Mouse (Mus musculus) lung, postnatal 0 days (tissue): ENCODE measurements at regions not wholly inside any gene's neighbourhood (a gene's known extent, or its start where the extent isn't known, plus 50 kb on each side); places are given as distances from the start of the nearest gene placed in this dataset.

ENCODE experiments used
- ATAC-seq: fragments of 200-750 bp; cut with Nextera tagmentation; 2 replicates; pipeline ENCODE4 v1.8.0; 2017; ENCODE audit warnings: moderate library complexity
- DNase-seq: peaks from one replicate; pipeline ENCODE4 v3.0.0-alpha.2; 2016; ENCODE audit warnings: low spot score
- H3K27ac ChIP-seq: fragments of 300-500 bp; sonication (generic); 2 replicates; pipeline ENCODE4 v1.5.1; 2014; ENCODE audit warnings: antibody characterized with exemption, mild to moderate bottlenecking, low read length, mixed read lengths
- H3K27me3 ChIP-seq: fragments of 300-500 bp; sonication (generic); replicated peaks from 2 replicates; pipeline ENCODE4 v1.6.1; 2014; ENCODE audit warnings: low read length, mixed read lengths; ENCODE audit not compliant: insufficient read depth
- H3K36me3 ChIP-seq: fragments of 300-500 bp; sonication (generic); 2 replicates; pipeline ENCODE4 v1.6.1; 2014; ENCODE audit warnings: low read length, mixed read lengths; ENCODE audit not compliant: insufficient read depth
- H3K4me1 ChIP-seq: fragments of 300-500 bp; sonication (generic); 2 replicates; pipeline ENCODE4 v1.6.1; 2014; ENCODE audit warnings: antibody characterized with exemption, low read depth, low read length, mixed read lengths; ENCODE audit not compliant: insufficient read depth
- H3K4me2 ChIP-seq: fragments of 300-500 bp; sonication (generic); replicated peaks from 2 replicates; pipeline ENCODE4 v1.6.1; 2014; ENCODE audit warnings: low read depth, mild to moderate bottlenecking, low read length, moderate library complexity, mixed read lengths
- H3K4me3 ChIP-seq: fragments of 300-500 bp; sonication (generic); 2 replicates; pipeline ENCODE4 v1.5.1; 2014; ENCODE audit warnings: low read depth, low read length
- H3K9ac ChIP-seq: fragments of 300-500 bp; sonication (generic); replicated peaks from 2 replicates; pipeline ENCODE4 v1.6.1; 2014; ENCODE audit warnings: low read depth, mild to moderate bottlenecking
- H3K9me3 ChIP-seq: fragments of 300-500 bp; sonication (generic); 2 replicates; pipeline ENCODE4 v1.6.1; 2016; ENCODE audit warnings: low read length, mixed read lengths
- CTCF ChIP-seq: IDR thresholded peaks from 2 replicates; pipeline ENCODE4 v1.5.1; 2016; ENCODE audit warnings: antibody characterized with exemption, mild to moderate bottlenecking
- EP300 ChIP-seq: IDR thresholded peaks from 2 replicates; pipeline ENCODE4 v1.6.1; 2016; ENCODE audit warnings: antibody characterized with exemption, mild to moderate bottlenecking, control low read depth
- WGBS: fragments of 180-500 bp; shearing (Covaris S2); extraction: QIAGEN DNeasy Blood & Tissue Kit; methylation state at CpG from one replicate; pipeline ENCODE4 v1.1.7; 2014; 5-methylcytosine and 5-hydroxymethylcytosine counted together

- Histone ChIP-seq H3K36me3 (no peaks in the 10 kb centered on the region), H3K27ac (no peak overlapping the region), H3K4me2 (no peak overlapping the region), H3K9me3 (no peaks in the 10 kb centered on the region), H3K9ac (no peak overlapping the region), H3K4me3 (no peak overlapping the region), H3K27me3 (no peaks in the 10 kb centered on the region), H3K4me1 (peaks cover 7% of the 10 kb centered on the region; the same call in 1 of the 2 replicates)
- ATAC-seq = peak; percentile 34
- 26% methylated on average over 6 of the region's 6 CpGs for WGBS
- TF ChIP-seq CTCF = no peak
- TF ChIP-seq EP300 = no peak
- no peak for DNase-seq
Observed at GRCm38 (mm10) chr19:53447754-53448153, 57.4 kb upstream of the Smndc1 start.

- 29% methylated on average over 5 of the region's 5 CpGs for WGBS
- H3K4me3 ChIP-seq = no peak overlapping the region
- peaks cover 3% of the 10 kb centered on the region; the same call in 1 of the 2 replicates for H3K4me1 ChIP-seq
- no peak for DNase-seq
- H3K9me3 ChIP-seq = no peaks in the 10 kb centered on the region
- H3K27me3 ChIP-seq = no peaks in the 10 kb centered on the region
- H3K27ac ChIP-seq = no peak overlapping the region
- ATAC-seq = no peak
- TF ChIP-seq EP300 (no peak), CTCF (no peak)
- no peaks in the 10 kb centered on the region for H3K36me3 ChIP-seq
- H3K9ac ChIP-seq = no peak overlapping the region
- no peak overlapping the region for H3K4me2 ChIP-seq
Observed at GRCm38 (mm10) chr19:53446216-53446615, 55.8 kb upstream of the Smndc1 start.

DNA sequence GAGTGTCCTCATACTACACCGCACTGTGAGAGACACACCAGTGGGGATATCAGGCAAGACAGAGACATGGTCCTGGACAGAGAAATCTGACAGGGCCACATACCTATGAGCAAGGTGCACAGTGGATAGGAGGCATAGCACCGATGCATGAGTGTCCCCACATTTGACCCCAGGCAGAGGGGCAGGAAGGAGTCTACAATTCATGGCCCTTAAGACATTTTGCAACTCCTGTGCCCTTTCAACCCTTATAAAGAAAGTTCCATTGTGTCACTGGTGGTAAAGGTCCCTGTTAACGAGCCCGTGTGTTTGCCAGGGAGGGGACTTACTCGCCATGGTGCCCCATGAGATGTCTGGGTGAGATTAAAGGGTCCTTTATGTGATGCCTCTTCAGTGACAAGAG, 54.3 kb upstream of the Smndc1 start:
- DNase-seq = no peak
- Histone ChIP-seq H3K9ac (no peak overlapping the region), H3K4me2 (no peak overlapping the region), H3K27me3 (no peaks in the 10 kb centered on the region), H3K4me3 (no peak overlapping the region), H3K27ac (no peak overlapping the region), H3K9me3 (no peaks in the 10 kb centered on the region), H3K36me3 (no peaks in the 10 kb centered on the region), H3K4me1 (peaks cover 3% of the 10 kb centered on the region; the same call in 1 of the 2 replicates)
- ATAC-seq = no peak
- TF ChIP-seq CTCF (no peak), EP300 (no peak)
- WGBS = 55% methylated on average over 5 of the region's 5 CpGs

GRCm38 (mm10) chr19:53442756-53443654, 52.6 kb upstream of the Smndc1 start:
- H3K4me2 ChIP-seq = no peak overlapping the region
- peaks cover 3% of the 10 kb centered on the region; the same call in 1 of the 2 replicates for H3K4me1 ChIP-seq
- no peak overlapping the region for H3K4me3 ChIP-seq
- no peaks in the 10 kb centered on the region for H3K9me3 ChIP-seq
- H3K27me3 ChIP-seq = no peaks in the 10 kb centered on the region
- H3K36me3 ChIP-seq = no peaks in the 10 kb centered on the region
- no peak overlapping the region for H3K9ac ChIP-seq
- DNase-seq (no peak), ATAC-seq (no peak)
- no peak overlapping the region for H3K27ac ChIP-seq
- TF ChIP-seq CTCF (no peak), EP300 (no peak)
- WGBS = 81% methylated on average over 22 of the region's 22 CpGs

DNA sequence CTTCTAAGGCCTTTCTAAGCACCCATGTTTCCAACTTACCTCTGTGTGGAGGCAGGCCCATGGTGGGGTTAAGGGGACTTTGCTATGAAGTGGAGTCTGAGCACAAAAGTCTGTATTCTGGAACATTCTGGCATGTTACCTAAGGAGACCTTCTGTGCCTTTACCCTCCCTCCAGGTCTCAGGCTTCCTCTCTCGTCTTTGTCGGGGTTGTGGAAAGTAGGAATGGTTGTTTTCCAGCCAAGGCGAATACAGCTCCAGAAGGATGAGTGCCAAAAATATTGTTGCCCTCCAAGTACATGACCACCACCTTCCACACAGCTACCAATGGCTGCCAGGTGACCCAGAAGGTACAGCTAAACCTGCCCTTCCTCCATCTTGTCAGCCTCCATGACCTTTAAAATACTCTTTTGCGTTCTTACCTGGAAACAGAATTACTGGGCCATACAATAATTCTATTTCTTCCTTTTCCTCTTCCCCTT, 51.8 kb upstream of the Smndc1 start:
- TF ChIP-seq CTCF (no peak), EP300 (no peak)
- WGBS = 91% methylated on average over 4 of the region's 4 CpGs
- H3K4me3 ChIP-seq = no peak overlapping the region

GRCm38 (mm10) chr19:53441449-53442131, 51.2 kb upstream of the Smndc1 start:
- H3K9ac ChIP-seq = no peak overlapping the region
- no peaks in the 10 kb centered on the region for H3K4me1 ChIP-seq
- no peaks in the 10 kb centered on the region for H3K36me3 ChIP-seq
- H3K4me3 ChIP-seq = no peak overlapping the region
- DNase-seq (no peak), ATAC-seq (no peak)
- no peaks in the 10 kb centered on the region for H3K27me3 ChIP-seq
- no peaks in the 10 kb centered on the region for H3K9me3 ChIP-seq
- no peak overlapping the region for H3K4me2 ChIP-seq
- H3K27ac ChIP-seq = no peak overlapping the region
- no peak for TF ChIP-seq CTCF
- TF ChIP-seq EP300 = no peak
- WGBS = 80% methylated on average over 13 of the region's 13 CpGs

More for the DNA sequence above, 51.8 kb upstream of the Smndc1 start:
- Histone ChIP-seq H3K4me2 (no peak overlapping the region), H3K27me3 (no peaks in the 10 kb centered on the region), H3K9me3 (no peaks in the 10 kb centered on the region), H3K36me3 (no peaks in the 10 kb centered on the region), H3K9ac (no peak overlapping the region), H3K4me1 (no peaks in the 10 kb centered on the region), H3K27ac (no peak overlapping the region)
- DNase-seq (no peak), ATAC-seq (no peak)
